Mouse (Mus musculus) hindbrain, embryonic 14.5 days (tissue): ENCODE results near the gene Ap1s3. TPM values are rescaled to one million over a fixed set of nuclear protein-coding genes. Genes with fewer than 3 reads are reported as not detected.

Experiments
- ATAC-seq: fragments of 200-750 bp; cut with Nextera tagmentation; 2 replicates; pipeline ENCODE4 v1.8.0; 2017; ENCODE audit warnings: moderate number of reproducible peaks, mild to moderate bottlenecking, moderate TSS enrichment, moderate library complexity; ENCODE audit not compliant: low FRiP score
- DNase-seq: peaks from one replicate; pipeline ENCODE4 v3.0.0-alpha.2; 2015; ENCODE audit warnings: low spot score
- H3K27ac ChIP-seq: fragments of 300-500 bp; sonication (generic); 2 replicates; pipeline ENCODE4 v1.5.1; 2014; ENCODE audit warnings: mild to moderate bottlenecking, moderate library complexity
- H3K27me3 ChIP-seq: fragments of 300-500 bp; sonication (generic); 2 replicates; pipeline ENCODE4 v1.6.1; 2014; ENCODE audit warnings: mild to moderate bottlenecking, low read length, mixed read lengths; ENCODE audit not compliant: control insufficient read depth, insufficient read depth
- H3K36me3 ChIP-seq: fragments of 300-500 bp; sonication (generic); replicated peaks from 2 replicates; pipeline ENCODE4 v1.6.1; 2014; ENCODE audit not compliant: control insufficient read depth, insufficient read depth
- H3K4me1 ChIP-seq: fragments of 300-500 bp; sonication (generic); replicated peaks from 2 replicates; pipeline ENCODE4 v1.6.1; 2014; ENCODE audit warnings: antibody characterized with exemption, low read length, mixed read lengths; ENCODE audit not compliant: control insufficient read depth, insufficient read depth
- H3K4me2 ChIP-seq: fragments of 300-500 bp; sonication (generic); replicated peaks from 2 replicates; pipeline ENCODE4 v1.6.1; 2014; ENCODE audit warnings: mild to moderate bottlenecking, moderate library complexity
- H3K4me3 ChIP-seq: fragments of 300-500 bp; sonication (generic); replicated peaks from 2 replicates; pipeline ENCODE4 v1.5.1; 2014; ENCODE audit warnings: mild to moderate bottlenecking, low read length
- H3K9ac ChIP-seq: fragments of 300-500 bp; sonication (generic); 2 replicates; pipeline ENCODE4 v1.6.1; 2014
- H3K9me3 ChIP-seq: fragments of 300-500 bp; sonication (generic); 2 replicates; pipeline ENCODE4 v1.6.1; 2016; ENCODE audit warnings: low read length; ENCODE audit not compliant: control insufficient read depth
- WGBS: fragments of 180-500 bp; shearing (Covaris S2); extraction: QIAGEN DNeasy Blood & Tissue Kit; methylation state at CpG from one replicate; pipeline ENCODE4 v1.1.7; 2014; 5-methylcytosine and 5-hydroxymethylcytosine counted together
- polyA plus RNA-seq: library from polyadenylated mRNA; unstranded; fragments of >200 nt; fragmentation: Nextera tagmentation; extraction: Ambion mirVana; gene quantifications from 2 replicates; pipeline ENCODE4 v1.2.1, GENCODE M21; 2014

Ap1s3 gene
- polyA plus RNA-seq, 1 experiment from 2014 or later = 0.35 TPM

DNA sequence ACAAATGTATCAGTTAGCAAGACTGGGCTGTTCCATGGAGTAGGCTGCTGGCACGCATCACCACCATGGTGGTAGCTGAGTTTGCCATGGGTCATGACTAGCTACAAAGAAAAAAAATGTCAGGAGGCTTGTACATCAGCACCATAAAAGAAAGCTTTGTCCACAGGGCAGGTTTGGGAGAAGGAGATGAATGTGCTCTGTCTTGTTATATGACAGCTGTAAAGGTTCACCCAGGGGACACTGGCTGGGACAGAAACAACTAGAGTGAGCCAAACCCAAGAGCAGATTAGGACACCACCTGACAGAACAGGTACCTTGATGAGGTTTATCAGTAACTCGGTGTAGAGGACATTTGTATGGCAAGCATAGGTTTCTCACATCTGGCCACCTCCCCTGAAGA lies 32.9 kb upstream of the Ap1s3 start:
- no peak overlapping the region for H3K4me3 ChIP-seq
- DNase-seq (no peak), ATAC-seq (no peak)
- H3K4me2 ChIP-seq = no peak overlapping the region
- peaks cover 72% of the 10 kb centered on the region for H3K36me3 ChIP-seq
- 91% methylated on average over 2 of the region's 2 CpGs for WGBS
- H3K27ac ChIP-seq = no peak overlapping the region
- H3K9ac ChIP-seq = no peak overlapping the region
- H3K27me3 ChIP-seq = no peaks in the 10 kb centered on the region
- no peaks in the 10 kb centered on the region for H3K4me1 ChIP-seq
- no peaks in the 10 kb centered on the region for H3K9me3 ChIP-seq

GRCm38 (mm10) chr1:79703520-79703919 lies 31.7 kb upstream of the Ap1s3 start:
- no peak overlapping the region for H3K4me2 ChIP-seq
- H3K36me3 ChIP-seq = peaks cover 64% of the 10 kb centered on the region
- no peak overlapping the region for H3K9ac ChIP-seq
- no peaks in the 10 kb centered on the region for H3K4me1 ChIP-seq
- H3K9me3 ChIP-seq = no peaks in the 10 kb centered on the region
- 93% methylated on average over 8 of the region's 8 CpGs for WGBS
- no peak for ATAC-seq
- DNase-seq = no peak
- no peak overlapping the region for H3K4me3 ChIP-seq
- H3K27me3 ChIP-seq = no peaks in the 10 kb centered on the region
- H3K27ac ChIP-seq = no peak overlapping the region

- no peak for ATAC-seq
- Histone ChIP-seq H3K9me3 (no peaks in the 10 kb centered on the region), H3K36me3 (peaks cover 25% of the 10 kb centered on the region), H3K27ac (no peak overlapping the region), H3K4me3 (no peak overlapping the region), H3K9ac (no peak overlapping the region), H3K4me2 (no peak overlapping the region), H3K27me3 (no peaks in the 10 kb centered on the region), H3K4me1 (no peaks in the 10 kb centered on the region; the same call in 1 of the 2 replicates)
- 84% methylated on average over 2 of the region's 2 CpGs for WGBS
- DNase-seq = no peak
Observed at GRCm38 (mm10) chr1:79698506-79698905, 26.7 kb upstream of the Ap1s3 start.

GRCm38 (mm10) chr1:79697382-79697781 lies 25.6 kb upstream of the Ap1s3 start:
- WGBS = 24% methylated on average over 9 of the region's 9 CpGs
- no peak overlapping the region for H3K4me3 ChIP-seq
- H3K4me1 ChIP-seq = no peaks in the 10 kb centered on the region; the same call in 1 of the 2 replicates
- no peaks in the 10 kb centered on the region for H3K27me3 ChIP-seq
- no peak overlapping the region for H3K4me2 ChIP-seq
- no peak overlapping the region for H3K9ac ChIP-seq
- H3K36me3 ChIP-seq = peaks cover 16% of the 10 kb centered on the region
- no peak overlapping the region for H3K27ac ChIP-seq
- DNase-seq (peak; percentile 73), ATAC-seq (peak; percentile 80)
- H3K9me3 ChIP-seq = no peaks in the 10 kb centered on the region

- peak; percentile 28 for DNase-seq
- ATAC-seq = peak; percentile 51; the same call in 1 of the 2 replicates
- H3K27ac ChIP-seq = no peak overlapping the region
Observed at GRCm38 (mm10) chr1:79696933-79697332, 25.2 kb upstream of the Ap1s3 start.

DNA sequence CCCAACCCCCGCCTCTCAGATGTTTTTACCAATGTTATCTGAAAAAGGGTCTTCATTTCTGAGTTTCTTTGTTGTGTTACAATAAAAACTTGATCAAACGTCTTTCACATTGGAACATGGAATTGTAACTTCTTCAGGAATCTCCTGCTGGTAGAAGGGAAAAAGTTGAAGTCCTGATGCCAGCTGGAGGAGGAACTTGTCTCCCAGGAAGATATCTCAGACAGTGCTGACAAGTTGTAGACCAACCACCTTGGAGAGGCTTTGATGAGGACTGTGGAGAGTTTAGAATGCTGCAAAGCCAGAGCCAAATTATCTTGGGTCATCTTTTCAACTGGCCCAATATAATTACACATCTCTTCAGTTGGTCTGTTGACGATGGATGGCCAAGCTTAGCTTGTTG lies 20.7 kb upstream of the Ap1s3 start:
- Histone ChIP-seq H3K27me3 (no peaks in the 10 kb centered on the region), H3K27ac (no peak overlapping the region), H3K4me3 (no peak overlapping the region), H3K9me3 (peaks cover 6% of the 10 kb centered on the region; the same call in 1 of the 2 replicates), H3K36me3 (no peaks in the 10 kb centered on the region), H3K4me2 (no peak overlapping the region), H3K9ac (no peak overlapping the region), H3K4me1 (no peaks in the 10 kb centered on the region)
- WGBS = 89% methylated on average over 3 of the region's 3 CpGs
- ATAC-seq = no peak
- no peak for DNase-seq

More at GRCm38 (mm10) chr1:79696933-79697332, 25.2 kb upstream of the Ap1s3 start:
- Histone ChIP-seq H3K4me3 (no peak overlapping the region), H3K36me3 (peaks cover 15% of the 10 kb centered on the region), H3K4me1 (no peaks in the 10 kb centered on the region; the same call in 1 of the 2 replicates), H3K27me3 (no peaks in the 10 kb centered on the region), H3K9ac (no peak overlapping the region), H3K4me2 (no peak overlapping the region), H3K9me3 (no peaks in the 10 kb centered on the region)
- WGBS = 60% methylated on average over 5 of the region's 5 CpGs

DNA sequence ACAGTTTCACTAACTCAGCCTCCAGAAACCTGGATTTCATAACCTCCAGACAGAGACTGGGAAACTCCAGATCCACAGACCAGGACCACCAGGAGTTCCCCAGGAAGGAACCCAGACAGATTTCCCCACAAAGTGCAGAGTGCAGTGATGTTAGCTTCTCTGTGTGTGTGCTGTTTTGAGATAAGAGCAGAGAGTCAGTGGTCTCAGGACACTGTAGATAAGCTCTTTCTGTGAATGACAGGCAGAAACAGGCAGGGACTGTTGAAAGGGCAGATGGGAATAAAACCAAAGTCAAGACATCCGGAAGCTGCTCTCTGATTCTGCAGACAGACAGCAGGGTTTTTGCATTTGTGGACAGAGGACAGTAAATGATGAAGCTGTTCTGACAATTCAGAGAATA lies 15.5 kb upstream of the Ap1s3 start:
- H3K4me3 ChIP-seq = no peak overlapping the region
- peaks cover 6% of the 10 kb centered on the region; the same call in 1 of the 2 replicates for H3K9me3 ChIP-seq
- H3K27me3 ChIP-seq = no peaks in the 10 kb centered on the region
- H3K27ac ChIP-seq = no peak overlapping the region
- H3K4me1 ChIP-seq = no peaks in the 10 kb centered on the region
- H3K4me2 ChIP-seq = no peak overlapping the region
- ATAC-seq (no peak), DNase-seq (no peak)
- WGBS = 87% methylated on average over 1 of the region's 1 CpGs
- H3K9ac ChIP-seq = no peak overlapping the region
- no peaks in the 10 kb centered on the region for H3K36me3 ChIP-seq

GRCm38 (mm10) chr1:79684027-79684426 lies 12.3 kb upstream of the Ap1s3 start:
- Histone ChIP-seq H3K36me3 (no peaks in the 10 kb centered on the region), H3K9ac (no peak overlapping the region), H3K9me3 (peaks cover 6% of the 10 kb centered on the region; the same call in 1 of the 2 replicates), H3K27ac (no peak overlapping the region), H3K4me2 (no peak overlapping the region), H3K4me3 (no peak overlapping the region), H3K27me3 (no peaks in the 10 kb centered on the region), H3K4me1 (no peaks in the 10 kb centered on the region)
- no peak for DNase-seq
- no peak for ATAC-seq

DNA sequence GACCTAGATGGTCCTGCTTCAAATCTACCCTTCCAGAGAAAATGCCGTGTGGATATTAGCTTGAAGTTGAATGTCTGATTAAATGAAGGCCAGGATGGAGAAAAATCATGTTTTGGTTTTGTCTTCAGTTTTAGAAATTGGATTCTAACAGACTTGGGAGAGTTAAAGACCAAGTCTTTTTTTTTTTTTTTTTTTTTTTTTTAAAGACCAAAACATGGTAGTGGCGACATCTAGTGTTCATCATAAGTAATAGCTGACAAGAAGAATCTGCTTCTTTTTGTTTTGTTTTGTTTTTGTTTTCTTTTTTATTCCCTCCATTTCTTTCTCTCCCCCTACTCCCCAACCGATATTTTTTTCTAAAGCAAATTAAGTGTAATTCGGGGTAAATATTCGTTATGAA lies 11.2 kb upstream of the Ap1s3 start:
- DNase-seq = no peak
- Histone ChIP-seq H3K9me3 (peaks cover 4% of the 10 kb centered on the region; the same call in 1 of the 2 replicates), H3K9ac (no peak overlapping the region), H3K27me3 (no peaks in the 10 kb centered on the region), H3K4me1 (no peaks in the 10 kb centered on the region), H3K4me2 (no peak overlapping the region), H3K36me3 (no peaks in the 10 kb centered on the region), H3K4me3 (no peak overlapping the region), H3K27ac (no peak overlapping the region)
- ATAC-seq = no peak
- WGBS = 15% methylated on average over 5 of the region's 5 CpGs

GRCm38 (mm10) chr1:79680777-79681176 lies 9.0 kb upstream of the Ap1s3 start:
- Histone ChIP-seq H3K27ac (no peak overlapping the region), H3K36me3 (no peaks in the 10 kb centered on the region), H3K4me1 (no peaks in the 10 kb centered on the region), H3K4me2 (no peak overlapping the region), H3K4me3 (no peak overlapping the region), H3K9me3 (0 out of 2 replicates have a peak, but pooled peaks cover 3% of the 10 kb centered on the region), H3K27me3 (no peaks in the 10 kb centered on the region), H3K9ac (no peak overlapping the region)
- ATAC-seq (no peak), DNase-seq (no peak)
- 88% methylated on average over 3 of the region's 3 CpGs for WGBS
